ENCODE assay signal across 10 mouse cellular contexts in genomic region chr3:127387016-127387517, GRCm38 (mm10).
DNase-seq lines count a peak whose midpoint lies in the region; ATAC-seq and TF ChIP-seq lines count a peak whose summit lies in the region.
"Had no signal": no experiment of that assay in that cellular context is flagged by ENCODE, and none has a peak within 500 bp of the region (broad histone marks: within the 10 kb centered on the region; RNA-seq: fewer than 3 reads in every experiment).

No protein-coding gene starts in this region.

- TF ChIP-seq CTCF in liver, postnatal 0 days (IDR thresholded peaks at IDR 0.05; ENCODE audit: low read depth): no peak

- no peak overlapping the region; the same call in 1 of the 2 replicates for H3K27ac ChIP-seq in hindbrain, embryonic 12.5 days
- no peak overlapping the region; the same call in 1 of the 2 replicates for H3K27ac ChIP-seq in neural tube, embryonic 13.5 days (replicated peaks)
- no peak overlapping the region for H3K27ac ChIP-seq in liver, postnatal 0 days (ENCODE audit: low read depth)
- no peak overlapping the region for H3K27ac ChIP-seq in intestine, embryonic 15.5 days

- ATAC-seq in frontal cortex, adult (ENCODE audit: low TSS enrichment): peak; percentile 78
- ATAC-seq in hindbrain, embryonic 12.5 days (ENCODE audit: low FRiP score): peak; percentile 91
- peak; percentile 89 for ATAC-seq in neural tube, embryonic 13.5 days (ENCODE audit: low read depth)
- no peak for ATAC-seq in liver, postnatal 0 days
- no peak for ATAC-seq in intestine, embryonic 15.5 days

- no peaks in the 10 kb centered on the region for H3K9me3 ChIP-seq in hindbrain, embryonic 12.5 days (replicated peaks)
- no peaks in the 10 kb centered on the region for H3K9me3 ChIP-seq in neural tube, embryonic 13.5 days
- H3K9me3 ChIP-seq in liver, postnatal 0 days (ENCODE audit: low read length): no peaks in the 10 kb centered on the region
- no peaks in the 10 kb centered on the region for H3K9me3 ChIP-seq in intestine, embryonic 15.5 days

- DNase-seq in frontal cortex, adult 2 months (ENCODE audit: extremely low spot score in 1 of 2, low spot score in 1 of 2): no peak
- DNase-seq in cerebellum, postnatal 10 days: peak; percentile 84
- no peak for DNase-seq in spleen, postnatal 14 days (ENCODE audit: low spot score in 2 of 2)
- no peak for DNase-seq in liver, postnatal 0 days
- DNase-seq: kidney, adult 9 months; lung, postnatal 14 days had no signal

- no peak overlapping the region for H3K4me3 ChIP-seq in hindbrain, embryonic 12.5 days
- H3K4me3 ChIP-seq in neural tube, embryonic 13.5 days: no peak overlapping the region
- no peak overlapping the region for H3K4me3 ChIP-seq in liver, postnatal 0 days (ENCODE audit: low read depth, low read length)
- H3K4me3 ChIP-seq in intestine, embryonic 15.5 days (replicated peaks): no peak overlapping the region

- no peak overlapping the region for H3K4me2 ChIP-seq in hindbrain, embryonic 12.5 days (replicated peaks)
- H3K4me2 ChIP-seq in neural tube, embryonic 13.5 days: peak overlapping the region; percentile 7; the same call in 1 of the 2 replicates
- no peak overlapping the region for H3K4me2 ChIP-seq in liver, postnatal 0 days (ENCODE audit: low read depth, low read length)
- H3K4me2 ChIP-seq in intestine, embryonic 15.5 days (replicated peaks): no peak overlapping the region

- no peaks in the 10 kb centered on the region for H3K4me1 ChIP-seq in hindbrain, embryonic 12.5 days
- peaks cover 2% of the 10 kb centered on the region; the same call in 1 of the 2 replicates for H3K4me1 ChIP-seq in neural tube, embryonic 13.5 days (replicated peaks)
- H3K4me1 ChIP-seq in liver, postnatal 0 days (ENCODE audit: insufficient read depth): no peaks in the 10 kb centered on the region
- no peaks in the 10 kb centered on the region for H3K4me1 ChIP-seq in intestine, embryonic 15.5 days (replicated peaks)

- H3K36me3 ChIP-seq in hindbrain, embryonic 12.5 days: no peaks in the 10 kb centered on the region
- H3K36me3 ChIP-seq in neural tube, embryonic 13.5 days: peaks cover 5% of the 10 kb centered on the region
- H3K36me3 ChIP-seq in liver, postnatal 0 days (replicated peaks; ENCODE audit: insufficient read depth, low read length): no peaks in the 10 kb centered on the region
- no peaks in the 10 kb centered on the region for H3K36me3 ChIP-seq in intestine, embryonic 15.5 days

- no peak overlapping the region for H3K9ac ChIP-seq in hindbrain, embryonic 12.5 days
- no peak overlapping the region for H3K9ac ChIP-seq in neural tube, embryonic 13.5 days
- H3K9ac ChIP-seq in liver, postnatal 0 days (replicated peaks): no peak overlapping the region
- no peak overlapping the region for H3K9ac ChIP-seq in intestine, embryonic 15.5 days

- 0 out of 2 replicates have a peak, but pooled peaks cover 4% of the 10 kb centered on the region for H3K27me3 ChIP-seq in hindbrain, embryonic 12.5 days
- no peaks in the 10 kb centered on the region for H3K27me3 ChIP-seq in neural tube, embryonic 13.5 days
- H3K27me3 ChIP-seq in liver, postnatal 0 days (ENCODE audit: insufficient read depth, low read length): no peaks in the 10 kb centered on the region
- H3K27me3 ChIP-seq in intestine, embryonic 15.5 days (replicated peaks): no peaks in the 10 kb centered on the region

- no peak for TF ChIP-seq EP300 in liver, postnatal 0 days (IDR thresholded peaks at IDR 0.05; ENCODE audit: low read depth)

- WGBS in hindbrain, embryonic 12.5 days: 22% methylated on average over 14 of the region's 14 CpGs
- 31% methylated on average over 14 of the region's 14 CpGs for WGBS in neural tube, embryonic 13.5 days
- WGBS in liver, postnatal 0 days (ENCODE audit: insufficient replicate concordance): 83% methylated on average over 14 of the region's 14 CpGs
- 84% methylated on average over 14 of the region's 14 CpGs for WGBS in intestine, embryonic 15.5 days

Comparison
In these comparisons a context has a peak if more than half of its experiments do, and no peak if none do; other contexts are left out.
1. ATAC-seq: peak in frontal cortex, adult (single experiment), hindbrain, embryonic 12.5 days (single experiment) and neural tube, embryonic 13.5 days (single experiment); none in liver, postnatal 0 days (single experiment) and intestine, embryonic 15.5 days (single experiment).
2. DNase-seq: peak in cerebellum, postnatal 10 days (2 of 2); none in frontal cortex, adult 2 months (0 of 2), spleen, postnatal 14 days (0 of 2) and liver, postnatal 0 days (single experiment).